Mouse (Mus musculus) ES-E14 (cell line): ENCODE data around the gene Tnr. TPM values are rescaled to one million over a fixed set of nuclear protein-coding genes. Genes with fewer than 3 reads are reported as not detected.

ENCODE experiments used
- DNase-seq: peaks from one replicate; pipeline ENCODE4 v3.0.0-alpha.2; 2013; ENCODE audit warnings: low read depth, low spot score
- H3K27ac ChIP-seq: 2 replicates; pipeline ENCODE4 v1.5.1; 2012; ENCODE audit warnings: low read depth, mild to moderate bottlenecking, low read length, moderate library complexity, mixed read lengths; ENCODE audit not compliant: poor library complexity, insufficient read depth, severe bottlenecking
- H3K36me3 ChIP-seq: 2 replicates; pipeline ENCODE4 v1.6.1; 2012; ENCODE audit warnings: mild to moderate bottlenecking, low read length, moderate library complexity, mixed read lengths; ENCODE audit not compliant: control insufficient read depth, poor library complexity, insufficient read depth, severe bottlenecking
- H3K4me1 ChIP-seq, 2 experiments: fragments of 150-350 bp in 1 of 2; sonication (generic) in 1 of 2; 2 replicates each; pipeline ENCODE4 v1.6.1; 2012; ENCODE audit warnings: low read length in 2 of 2, mild to moderate bottlenecking in 1 of 2, mixed read lengths in 1 of 2; ENCODE audit not compliant: control insufficient read depth in 2 of 2, insufficient read depth in 2 of 2, poor library complexity in 1 of 2
- H3K4me3 ChIP-seq, 2 experiments: fragments of 150-350 bp in 1 of 2; sonication (generic) in 1 of 2; 2 replicates each; pipeline ENCODE4 v1.5.1; 2012; ENCODE audit warnings: low read length in 2 of 2, low read depth in 1 of 2, mild to moderate bottlenecking in 1 of 2, mixed read lengths in 1 of 2; ENCODE audit not compliant: insufficient read depth in 1 of 2, poor library complexity in 1 of 2, severe bottlenecking in 1 of 2
- H3K9ac ChIP-seq: 2 replicates; pipeline ENCODE4 v1.6.1; 2012; ENCODE audit warnings: low read depth, mild to moderate bottlenecking, low read length, mixed read lengths; ENCODE audit not compliant: poor library complexity, insufficient read depth, severe bottlenecking
- H3K9me3 ChIP-seq: fragments of 150-350 bp; sonication (generic); 2 replicates; pipeline ENCODE4 v1.6.1; 2012; ENCODE audit warnings: low read depth, mild to moderate bottlenecking, low read length; ENCODE audit not compliant: control insufficient read depth, insufficient read depth
- CHD2 ChIP-seq: IDR thresholded peaks from 2 replicates; pipeline ENCODE4 v1.6.1; 2014; ENCODE audit warnings: mild to moderate bottlenecking, low read depth, low read length, inconsistent platforms
- HCFC1 ChIP-seq: IDR thresholded peaks from 2 replicates; pipeline ENCODE4 v1.6.1; 2012; ENCODE audit warnings: low read length, inconsistent platforms, borderline replicate concordance; ENCODE audit not compliant: insufficient read depth
- MAFK ChIP-seq: IDR thresholded peaks from 2 replicates; pipeline ENCODE4 v1.6.1; 2014; ENCODE audit warnings: mild to moderate bottlenecking, low read depth, low read length, inconsistent platforms; ENCODE audit not compliant: insufficient read depth
- ZC3H11A ChIP-seq: IDR thresholded peaks from 2 replicates; pipeline ENCODE4 v1.6.1; 2012; ENCODE audit warnings: low read depth, mild to moderate bottlenecking, inconsistent platforms, low read length, borderline replicate concordance
- ZNF384 ChIP-seq: IDR thresholded peaks from 2 replicates; pipeline ENCODE4 v1.6.1; 2012; ENCODE audit warnings: low read depth, low read length, inconsistent platforms
- in situ Hi-C, 2 experiments: fragments of 600-800 bp; cut with MboI; formaldehyde crosslinking; loops; one replicate each; pipeline ENCODE4 v1.15.1; 2025; ENCODE audit warnings: low sequenced_read_pairs in 2 of 2, inconsistent platforms in 1 of 2; ENCODE audit not compliant: unreplicated experiment in 2 of 2
- total RNA-seq: library from RNA; depleted of rRNA; stranded (reverse); fragments of 300-350 nt; gene quantifications from 2 replicates; pipeline ENCODE4 v1.2.3, GENCODE M21; 2012

Tnr gene
- total RNA-seq, 1 experiment, result not detected

GRCm38 (mm10) chr1:159551591-159552442 is 28.2 kb downstream of the Tnr start:
- H3K27ac ChIP-seq, result no peak overlapping the region
- in situ Hi-C loops, result no loop called here

GRCm38 (mm10) chr1:159561616-159562015 is 38.0 kb downstream of the Tnr start:
- in situ Hi-C loops, result no loop called here
- H3K4me1 ChIP-seq, result no peaks in the 10 kb centered on the region
- no peak for DNase-seq
- no peak overlapping the region for H3K4me3 ChIP-seq
- H3K9ac ChIP-seq, result no peak overlapping the region
- H3K9me3 ChIP-seq, result no peaks in the 10 kb centered on the region
- no peak for TF ChIP-seq ZNF384
- no peak for TF ChIP-seq HCFC1
- no peak overlapping the region for H3K27ac ChIP-seq
- no peaks in the 10 kb centered on the region for H3K36me3 ChIP-seq

More at GRCm38 (mm10) chr1:159551591-159552442, 28.2 kb downstream of the Tnr start:
- H3K9ac ChIP-seq, result no peak overlapping the region
- H3K9me3 ChIP-seq, result no peaks in the 10 kb centered on the region
- no peaks in the 10 kb centered on the region for H3K36me3 ChIP-seq
- no peaks in the 10 kb centered on the region for H3K4me1 ChIP-seq
- H3K4me3 ChIP-seq, result no peak overlapping the region
- DNase-seq, result no peak
- TF ChIP-seq HCFC1 (no peak), ZC3H11A (no peak), ZNF384 (no peak), MAFK (no peak), CHD2 (no peak)

GRCm38 (mm10) chr1:159565129-159565528 is 41.6 kb downstream of the Tnr start:
- TF ChIP-seq CHD2 (no peak), MAFK (no peak), HCFC1 (no peak), ZC3H11A (no peak), ZNF384 (no peak)
- Histone ChIP-seq H3K9ac (no peak overlapping the region), H3K27ac (no peak overlapping the region), H3K4me1 (no peaks in the 10 kb centered on the region), H3K36me3 (no peaks in the 10 kb centered on the region), H3K9me3 (no peaks in the 10 kb centered on the region), H3K4me3 (no peak overlapping the region)
- DNase-seq, result no peak
- in situ Hi-C loops, result no loop called here

- no peaks in the 10 kb centered on the region for H3K36me3 ChIP-seq
- no peak overlapping the region for H3K9ac ChIP-seq
- TF ChIP-seq ZNF384, result no peak
- TF ChIP-seq CHD2, result no peak
- TF ChIP-seq HCFC1, result no peak
- no peak for TF ChIP-seq MAFK
- no peak for TF ChIP-seq ZC3H11A
- H3K27ac ChIP-seq, result no peak overlapping the region
- in situ Hi-C loops, result no loop called here
- no peaks in the 10 kb centered on the region for H3K4me1 ChIP-seq
- DNase-seq, result peak; percentile 28
- no peaks in the 10 kb centered on the region for H3K9me3 ChIP-seq
- H3K4me3 ChIP-seq, result no peak overlapping the region
Measured at GRCm38 (mm10) chr1:159566046-159566445, 42.5 kb downstream of the Tnr start.

GRCm38 (mm10) chr1:159567171-159567570 is 43.6 kb downstream of the Tnr start:
- no peak for DNase-seq
- Histone ChIP-seq H3K4me1 (no peaks in the 10 kb centered on the region), H3K27ac (no peak overlapping the region), H3K4me3 (no peak overlapping the region), H3K9me3 (no peaks in the 10 kb centered on the region), H3K36me3 (no peaks in the 10 kb centered on the region), H3K9ac (no peak overlapping the region)
- TF ChIP-seq ZC3H11A (no peak), CHD2 (no peak), HCFC1 (no peak), MAFK (no peak), ZNF384 (no peak)
- in situ Hi-C loops, result no loop called here
